Mouse (Mus musculus) small intestine, adult 2 months (tissue): ENCODE results near the gene Phactr1.

ENCODE experiments used
- CTCF ChIP-seq: fragments of 200-500 bp; IDR thresholded peaks from 2 replicates; pipeline ENCODE4 v1.5.1; 2012; ENCODE audit warnings: low read depth, mild to moderate bottlenecking, control low read depth, inconsistent platforms, low read length, moderate library complexity, mixed read lengths; ENCODE audit not compliant: insufficient replicate concordance, insufficient read length; ENCODE audit errors: extremely low read depth
- POLR2A ChIP-seq: fragments of 200-500 bp; IDR thresholded peaks from 2 replicates; pipeline ENCODE4 v1.6.1; 2012; ENCODE audit warnings: low read depth, mild to moderate bottlenecking, control low read depth, inconsistent platforms, low read length, moderate library complexity

- TF ChIP-seq CTCF (no peak), POLR2A (no peak)
Measured at GRCm38 (mm10) chr13:43023005-43023404, 342.6 kb downstream of the Phactr1 start.
